Mouse (Mus musculus) neural tube, embryonic 14.5 days (tissue): Measurements from ENCODE around the gene Gpr35. TPM values are rescaled to one million over a fixed set of nuclear protein-coding genes. Genes with fewer than 3 reads are reported as not detected.
A peak's percentile ranks its signal among the peaks of the same experiment; 100 is the strongest.

Experiments
- ATAC-seq: fragments of 200-750 bp; cut with Nextera tagmentation; 2 replicates; pipeline ENCODE4 v1.8.0; 2017; ENCODE audit warnings: low read depth, mild to moderate bottlenecking, moderate TSS enrichment, moderate library complexity
- H3K27ac ChIP-seq: fragments of 300-500 bp; sonication (generic); 2 replicates; pipeline ENCODE4 v1.5.1; 2014; ENCODE audit warnings: low read depth, mild to moderate bottlenecking, control low read depth, low read length, moderate library complexity, mixed read lengths
- H3K27me3 ChIP-seq: fragments of 300-500 bp; sonication (generic); 2 replicates; pipeline ENCODE4 v1.6.1; 2014; ENCODE audit warnings: low read length; ENCODE audit not compliant: control insufficient read depth, insufficient read depth
- H3K36me3 ChIP-seq: fragments of 300-500 bp; sonication (generic); 2 replicates; pipeline ENCODE4 v1.6.1; 2014; ENCODE audit warnings: low read length, mixed read lengths; ENCODE audit not compliant: control insufficient read depth, insufficient read depth
- H3K4me1 ChIP-seq: fragments of 300-500 bp; sonication (generic); 2 replicates; pipeline ENCODE4 v1.6.1; 2014; ENCODE audit warnings: low read length; ENCODE audit not compliant: control insufficient read depth, insufficient read depth
- H3K4me2 ChIP-seq: fragments of 300-500 bp; sonication (generic); 2 replicates; pipeline ENCODE4 v1.6.1; 2014; ENCODE audit warnings: mild to moderate bottlenecking, low read depth, low read length, control low read depth
- H3K4me3 ChIP-seq: fragments of 300-500 bp; sonication (generic); 2 replicates; pipeline ENCODE4 v1.5.1; 2014; ENCODE audit warnings: low read depth, low read length, control low read depth, mixed read lengths
- H3K9ac ChIP-seq: fragments of 300-500 bp; sonication (generic); replicated peaks from 2 replicates; pipeline ENCODE4 v1.6.1; 2014; ENCODE audit warnings: low read depth, mild to moderate bottlenecking, control low read depth, low read length, mixed read lengths
- H3K9me3 ChIP-seq: fragments of 300-500 bp; sonication (generic); 2 replicates; pipeline ENCODE4 v1.6.1; 2016; ENCODE audit warnings: low read length; ENCODE audit not compliant: control insufficient read depth
- WGBS: fragments of 180-500 bp; shearing (Covaris S2); extraction: QIAGEN DNeasy Blood & Tissue Kit; methylation state at CpG from one replicate; pipeline ENCODE4 v1.1.7; 2014; 5-methylcytosine and 5-hydroxymethylcytosine counted together
- polyA plus RNA-seq: library from polyadenylated mRNA; unstranded; fragments of >200 nt; fragmentation: Nextera tagmentation; extraction: Ambion mirVana; gene quantifications from 2 replicates; pipeline ENCODE4 v1.2.1, GENCODE M21; 2014

Gpr35 gene
- polyA plus RNA-seq, 1 experiment from 2014 or later: 0.44 TPM

DNA sequence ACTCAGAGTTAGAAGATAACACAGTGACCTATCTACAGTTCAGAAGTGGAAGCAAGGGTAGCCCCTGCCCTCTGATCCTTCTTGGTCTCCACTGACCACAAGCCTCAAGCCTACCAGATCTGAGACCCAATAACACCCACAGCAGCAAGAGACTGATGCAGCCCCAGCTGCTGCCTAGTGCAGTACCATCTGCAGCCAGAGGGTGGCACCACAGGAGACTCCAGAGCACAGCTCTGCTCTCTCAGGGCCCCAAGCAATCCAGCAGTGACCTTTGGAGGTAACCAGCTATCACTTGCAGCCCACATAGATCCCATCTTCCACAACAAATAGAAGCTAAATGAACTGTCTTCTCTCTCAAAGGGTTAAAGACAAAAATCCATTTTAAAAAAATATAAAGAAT is 63.8 kb downstream of the Gpr35 start:
- Histone ChIP-seq H3K36me3 (peaks cover 12% of the 10 kb centered on the region), H3K4me2 (no peak overlapping the region), H3K9me3 (no peaks in the 10 kb centered on the region), H3K4me1 (no peaks in the 10 kb centered on the region), H3K9ac (no peak overlapping the region), H3K27ac (no peak overlapping the region), H3K27me3 (no peaks in the 10 kb centered on the region), H3K4me3 (no peak overlapping the region)
- ATAC-seq: peak; percentile 41; the same call in 1 of the 2 replicates

DNA sequence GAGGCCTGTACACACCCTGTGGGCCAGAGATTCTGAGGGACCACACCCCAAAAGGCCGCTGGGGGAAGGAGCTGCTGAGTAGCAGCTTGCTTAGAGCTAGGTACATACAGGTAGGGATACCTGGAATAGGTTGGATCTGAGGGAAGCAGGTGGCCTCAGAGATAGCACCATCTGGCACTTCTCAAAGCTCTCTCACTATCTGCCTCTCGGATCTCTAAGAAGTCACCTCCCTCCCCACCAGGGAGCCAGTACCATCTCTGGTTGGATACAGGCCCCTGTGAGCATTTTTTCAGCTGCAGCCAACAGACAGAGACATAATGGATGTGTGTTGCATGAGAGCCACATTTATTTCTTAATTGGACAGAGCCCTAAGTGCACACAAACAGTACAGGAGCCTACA is 64.5 kb downstream of the Gpr35 start:
- H3K4me2 ChIP-seq: no peak overlapping the region
- H3K9ac ChIP-seq: no peak overlapping the region
- no peak overlapping the region for H3K4me3 ChIP-seq
- H3K9me3 ChIP-seq: no peaks in the 10 kb centered on the region
- no peak for ATAC-seq
- H3K36me3 ChIP-seq: peaks cover 17% of the 10 kb centered on the region
- H3K27me3 ChIP-seq: no peaks in the 10 kb centered on the region
- 62% methylated on average over 2 of the region's 2 CpGs for WGBS
- no peak overlapping the region for H3K27ac ChIP-seq
- H3K4me1 ChIP-seq: no peaks in the 10 kb centered on the region

DNA sequence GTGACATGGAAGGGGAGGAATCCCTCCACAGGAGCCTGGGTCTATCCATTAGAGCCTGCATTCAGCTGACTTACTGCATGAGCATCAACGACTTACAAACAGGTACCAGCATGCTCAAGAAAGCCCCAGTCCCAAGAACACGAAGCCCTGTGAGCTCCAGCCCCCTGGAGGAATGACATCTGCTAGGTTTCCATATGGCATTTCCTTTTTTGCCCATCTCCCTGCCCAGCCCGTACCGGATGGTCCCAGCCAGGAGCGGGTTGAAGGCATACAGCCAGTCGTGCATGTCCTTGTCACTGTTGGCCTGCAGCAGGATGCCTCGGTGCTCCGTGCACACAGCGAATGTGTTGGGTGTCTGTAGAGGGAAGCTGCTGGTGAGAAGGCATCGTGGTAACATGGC is 68.1 kb downstream of the Gpr35 start:
- H3K9me3 ChIP-seq: no peaks in the 10 kb centered on the region
- no peak overlapping the region for H3K4me3 ChIP-seq
- WGBS: 89% methylated on average over 10 of the region's 10 CpGs
- H3K4me2 ChIP-seq: no peak overlapping the region
- H3K36me3 ChIP-seq: peaks cover 45% of the 10 kb centered on the region
- H3K9ac ChIP-seq: no peak overlapping the region
- no peaks in the 10 kb centered on the region for H3K27me3 ChIP-seq
- ATAC-seq: no peak
- H3K27ac ChIP-seq: no peak overlapping the region
- no peaks in the 10 kb centered on the region for H3K4me1 ChIP-seq

DNA sequence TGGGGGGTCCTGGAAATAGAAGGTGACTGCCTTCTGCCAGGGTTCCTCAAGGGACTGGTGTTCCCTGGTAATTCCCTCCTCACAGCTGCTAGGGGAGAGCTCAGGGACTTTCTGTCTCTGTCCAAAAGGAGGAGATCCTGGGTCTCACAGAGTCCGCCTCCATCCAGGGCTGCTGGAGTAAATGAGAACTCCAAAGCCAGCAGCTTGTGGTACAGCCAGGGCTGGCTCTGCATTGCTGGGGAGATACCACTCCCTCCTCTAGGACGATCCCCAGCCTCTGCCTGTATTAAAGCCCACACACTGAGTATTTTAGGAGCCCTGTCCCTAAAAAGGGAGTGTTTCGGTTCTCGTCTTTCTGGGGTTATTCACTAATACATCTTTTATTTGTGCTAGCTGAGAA is 69.9 kb downstream of the Gpr35 start:
- Histone ChIP-seq H3K4me3 (no peak overlapping the region), H3K4me2 (no peak overlapping the region), H3K4me1 (no peaks in the 10 kb centered on the region), H3K36me3 (peaks cover 63% of the 10 kb centered on the region), H3K27ac (no peak overlapping the region), H3K9ac (no peak overlapping the region), H3K9me3 (no peaks in the 10 kb centered on the region), H3K27me3 (no peaks in the 10 kb centered on the region)
- WGBS: 80% methylated on average over 4 of the region's 4 CpGs
- ATAC-seq: no peak

DNA sequence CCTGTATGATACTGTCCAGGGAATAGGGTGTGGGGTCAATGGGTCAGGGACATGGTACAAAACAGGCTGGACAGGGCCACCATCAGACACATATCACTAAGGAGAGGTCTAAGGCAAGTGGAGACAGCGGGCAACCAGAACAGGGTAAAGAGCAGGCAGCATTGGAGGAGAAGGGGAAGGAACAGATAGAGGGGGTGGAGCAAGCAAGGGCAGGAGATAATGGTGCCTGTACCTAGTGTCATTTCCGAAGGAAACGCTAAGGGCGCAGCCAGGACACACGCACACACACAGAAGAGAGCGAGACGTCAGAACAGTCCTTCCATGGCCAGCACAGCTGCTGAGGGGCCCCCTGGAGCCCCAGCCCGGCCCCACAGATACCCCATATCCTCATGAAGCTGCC is 75.9 kb downstream of the Gpr35 start:
- Histone ChIP-seq H3K4me3 (no peak overlapping the region), H3K36me3 (peaks cover 76% of the 10 kb centered on the region), H3K9ac (no peak overlapping the region), H3K4me2 (no peak overlapping the region), H3K9me3 (no peaks in the 10 kb centered on the region), H3K27ac (no peak overlapping the region), H3K4me1 (no peaks in the 10 kb centered on the region), H3K27me3 (no peaks in the 10 kb centered on the region)
- ATAC-seq: no peak
- WGBS: 85% methylated on average over 8 of the region's 8 CpGs

DNA sequence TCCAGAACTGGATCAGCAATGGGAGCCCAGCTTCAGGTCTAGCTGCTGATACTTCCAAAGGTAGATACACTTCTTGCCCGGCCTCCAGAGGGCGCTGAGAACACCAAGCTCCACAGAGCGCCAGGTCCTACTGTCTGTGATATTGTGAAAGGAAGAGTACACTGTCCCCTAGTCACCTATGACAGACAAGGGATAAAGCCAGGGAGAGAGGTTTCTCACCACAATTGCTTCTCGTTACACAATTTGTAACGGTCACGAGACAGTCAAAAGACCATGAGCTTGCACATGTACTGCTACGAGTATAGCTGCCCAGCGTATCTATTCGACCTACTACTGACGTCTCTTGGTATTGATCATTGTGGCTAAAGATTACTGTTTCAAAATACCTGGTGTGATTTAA is 78.7 kb downstream of the Gpr35 start:
- Histone ChIP-seq H3K9ac (no peak overlapping the region), H3K9me3 (no peaks in the 10 kb centered on the region), H3K27me3 (no peaks in the 10 kb centered on the region), H3K4me1 (no peaks in the 10 kb centered on the region), H3K4me2 (no peak overlapping the region), H3K4me3 (no peak overlapping the region), H3K36me3 (peaks cover 68% of the 10 kb centered on the region), H3K27ac (no peak overlapping the region)
- ATAC-seq: no peak
- WGBS: 92% methylated on average over 10 of the region's 10 CpGs

DNA sequence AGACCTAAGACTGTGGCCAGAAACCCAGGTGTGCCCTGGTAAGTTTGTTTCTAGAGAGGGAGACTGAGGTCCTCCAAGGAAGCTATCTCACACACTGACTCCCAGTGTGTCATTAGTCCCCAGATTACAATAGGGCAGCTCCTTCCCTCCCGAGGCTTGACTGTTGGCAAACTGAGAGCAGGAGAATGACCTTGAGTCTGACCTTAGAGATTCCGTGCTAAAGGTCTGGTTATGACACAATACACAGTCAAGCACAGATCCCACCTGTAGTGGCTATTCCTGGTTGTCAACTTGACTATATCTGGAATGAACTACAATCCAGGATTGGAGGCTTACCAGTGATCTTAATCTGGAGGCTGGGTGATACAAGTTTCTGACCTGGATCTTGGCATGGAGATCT is 79.4 kb downstream of the Gpr35 start:
- no peaks in the 10 kb centered on the region for H3K27me3 ChIP-seq
- no peak overlapping the region for H3K27ac ChIP-seq
- no peak for ATAC-seq

DNA sequence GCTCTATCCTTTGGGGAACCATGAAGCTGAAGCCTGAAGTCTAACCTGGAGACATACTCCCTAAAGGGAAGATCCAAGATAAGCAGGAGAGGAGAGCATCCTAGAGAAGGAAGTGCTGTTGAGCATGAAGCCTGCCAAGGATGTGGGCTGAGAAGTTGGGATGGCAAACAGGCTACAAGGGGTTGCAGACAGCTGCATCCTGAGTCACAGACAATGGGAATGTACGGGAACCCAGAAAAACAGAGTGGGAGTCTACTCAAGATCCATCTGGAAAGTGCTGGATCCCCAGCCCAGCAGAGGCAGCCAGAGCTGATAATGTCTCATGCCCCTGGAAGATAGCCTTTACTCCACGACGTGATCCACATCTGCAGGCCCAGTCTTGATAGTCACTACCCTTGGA is 80.5 kb downstream of the Gpr35 start:
- Histone ChIP-seq H3K27ac (no peak overlapping the region), H3K36me3 (peaks cover 67% of the 10 kb centered on the region), H3K9me3 (no peaks in the 10 kb centered on the region), H3K9ac (no peak overlapping the region), H3K27me3 (no peaks in the 10 kb centered on the region), H3K4me1 (no peaks in the 10 kb centered on the region), H3K4me2 (no peak overlapping the region), H3K4me3 (no peak overlapping the region)
- WGBS: 87% methylated on average over 3 of the region's 3 CpGs
- ATAC-seq: no peak

More for the DNA sequence above, 79.4 kb downstream of the Gpr35 start:
- H3K4me1 ChIP-seq: no peaks in the 10 kb centered on the region
- WGBS: 75% methylated on average over 2 of the region's 2 CpGs
- peaks cover 68% of the 10 kb centered on the region for H3K36me3 ChIP-seq
- no peak overlapping the region for H3K4me2 ChIP-seq
- H3K9me3 ChIP-seq: no peaks in the 10 kb centered on the region
- H3K4me3 ChIP-seq: no peak overlapping the region
- no peak overlapping the region for H3K9ac ChIP-seq

DNA sequence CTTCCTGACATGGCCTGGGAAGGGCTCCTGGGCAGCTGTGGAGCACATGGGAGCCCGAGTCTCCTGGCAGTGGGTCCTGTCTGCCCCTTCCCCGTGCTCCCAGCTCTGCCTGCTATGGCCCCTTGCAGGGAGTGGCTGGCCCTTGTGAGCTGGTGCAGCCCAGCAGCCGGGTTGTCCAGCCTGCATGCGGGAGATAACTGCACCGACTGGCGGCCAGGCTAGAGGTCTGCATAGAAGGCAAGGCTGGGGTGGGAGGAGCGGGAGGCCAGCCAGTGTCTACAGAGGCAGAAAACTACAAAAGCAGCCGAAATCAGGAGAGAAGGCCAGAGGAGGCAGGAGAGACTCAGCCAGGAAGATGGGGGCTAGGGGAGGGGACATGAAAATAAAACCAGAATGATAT is 83.3 kb downstream of the Gpr35 start:
- Histone ChIP-seq H3K27ac (no peak overlapping the region), H3K36me3 (peaks cover 65% of the 10 kb centered on the region), H3K9me3 (no peaks in the 10 kb centered on the region), H3K4me1 (no peaks in the 10 kb centered on the region), H3K4me2 (no peak overlapping the region), H3K27me3 (no peaks in the 10 kb centered on the region), H3K4me3 (no peak overlapping the region), H3K9ac (no peak overlapping the region)
- ATAC-seq: no peak
- WGBS: 62% methylated on average over 8 of the region's 8 CpGs

DNA sequence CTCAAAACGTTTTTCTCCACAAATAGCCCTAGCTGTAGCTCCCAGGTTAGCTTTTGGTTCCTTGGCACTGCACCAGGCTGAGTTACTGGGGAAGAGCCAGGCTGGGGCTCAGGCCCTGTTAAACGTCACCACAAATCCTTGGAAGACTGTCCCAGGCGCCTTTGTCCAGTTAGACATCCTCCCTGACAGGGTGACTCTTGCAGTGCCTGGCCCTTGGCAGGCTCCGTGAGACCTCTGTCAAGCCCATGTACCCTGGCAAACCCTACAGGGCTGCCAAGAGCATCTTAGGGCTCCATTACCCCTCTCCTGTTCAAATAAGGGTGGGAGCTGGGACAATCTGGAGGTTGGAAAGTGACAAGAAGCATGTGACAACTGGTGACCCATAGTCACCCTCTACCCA is 85.3 kb downstream of the Gpr35 start:
- H3K9ac ChIP-seq: no peak overlapping the region
- H3K27me3 ChIP-seq: no peaks in the 10 kb centered on the region
- no peaks in the 10 kb centered on the region for H3K9me3 ChIP-seq
- WGBS: 79% methylated on average over 4 of the region's 4 CpGs
- no peak overlapping the region for H3K27ac ChIP-seq
- ATAC-seq: no peak
- no peak overlapping the region for H3K4me3 ChIP-seq
- peaks cover 74% of the 10 kb centered on the region for H3K36me3 ChIP-seq
- no peak overlapping the region for H3K4me2 ChIP-seq
- H3K4me1 ChIP-seq: no peaks in the 10 kb centered on the region
